8 mouse cellular contexts compared by ENCODE assay signal in genomic region chr11:68807787-68808186, GRCm38 (mm10).
DNase-seq lines count a peak whose midpoint lies in the region; ATAC-seq and TF ChIP-seq lines count a peak whose summit lies in the region.

No protein-coding gene starts in this region.

- H3K27ac ChIP-seq in heart, adult 2 months: no peak overlapping the region
- H3K27ac ChIP-seq in bone marrow, adult 2 months (ENCODE audit: control insufficient read depth, insufficient read depth, low read depth, low read length, poor library complexity): no peak overlapping the region
- no peak overlapping the region for H3K27ac ChIP-seq in limb, embryonic 11.5 days (replicated peaks; ENCODE audit: low read depth, low read length)
- H3K27ac ChIP-seq in midbrain, postnatal 0 days (ENCODE audit: low read depth, low read length): no peak overlapping the region
- H3K27ac ChIP-seq in stomach, embryonic 16.5 days (ENCODE audit: low read length): no peak overlapping the region

- H3K4me2 ChIP-seq in limb, embryonic 11.5 days (ENCODE audit: low read depth, severe bottlenecking): no peak overlapping the region
- H3K4me2 ChIP-seq in midbrain, postnatal 0 days (ENCODE audit: low read depth, low read length, poor library complexity, severe bottlenecking): no peak overlapping the region
- H3K4me2 ChIP-seq in stomach, embryonic 16.5 days (ENCODE audit: low read depth, low read length): no peak overlapping the region

- H3K9me3 ChIP-seq in limb, embryonic 11.5 days (ENCODE audit: control insufficient read depth, low read length): no peaks in the 10 kb centered on the region
- H3K9me3 ChIP-seq in midbrain, postnatal 0 days (ENCODE audit: low read length): no peaks in the 10 kb centered on the region
- H3K9me3 ChIP-seq in stomach, embryonic 16.5 days (replicated peaks; ENCODE audit: control insufficient read depth, low read length): no peaks in the 10 kb centered on the region

- intact Hi-C loops in heart, adult 2 months (cut with DNase I): loop anchor here (1.0 to 5.0 kb wide), 2 partner anchors 68 to 240 kb away; no protein-coding TSS in a partner anchor
- intact Hi-C loops in heart, postnatal 25 days (cut with DNase I): loop anchor here (1.0 to 10.0 kb wide), 4 partner anchors 68 to 323 kb away; partner anchors contain the start of gene Ccdc42

- no peak for TF ChIP-seq POLR2A in heart, adult 2 months (IDR thresholded peaks at IDR 0.05; ENCODE audit: insufficient read depth, low read depth, low read length)
- no peak for TF ChIP-seq POLR2A in bone marrow, adult 2 months (IDR thresholded peaks at IDR 0.05; ENCODE audit: borderline replicate concordance, control insufficient read depth, low read depth, low read length)

- H3K36me3 ChIP-seq in heart, adult 2 months (ENCODE audit: control insufficient read depth, insufficient read depth, low read length): no peaks in the 10 kb centered on the region
- peaks cover 60% of the 10 kb centered on the region for H3K36me3 ChIP-seq in limb, embryonic 11.5 days (ENCODE audit: control insufficient read depth, insufficient read depth, low read length)
- H3K36me3 ChIP-seq in midbrain, postnatal 0 days (ENCODE audit: insufficient read depth, low read length): peaks cover 79% of the 10 kb centered on the region
- H3K36me3 ChIP-seq in stomach, embryonic 16.5 days (ENCODE audit: control insufficient read depth, insufficient read depth, low read length): peaks cover 39% of the 10 kb centered on the region

- no peak overlapping the region for H3K4me3 ChIP-seq in heart, adult 2 months
- H3K4me3 ChIP-seq in bone marrow, adult 2 months (replicated peaks; ENCODE audit: control insufficient read depth, low read depth, low read length): no peak overlapping the region
- no peak overlapping the region for H3K4me3 ChIP-seq in limb, embryonic 11.5 days (ENCODE audit: low read depth, low read length)
- H3K4me3 ChIP-seq in midbrain, postnatal 0 days (ENCODE audit: low read depth, low read length): no peak overlapping the region
- H3K4me3 ChIP-seq in stomach, embryonic 16.5 days (replicated peaks; ENCODE audit: low read length): no peak overlapping the region

- TF ChIP-seq CTCF in heart, adult 2 months (IDR thresholded peaks at IDR 0.05): no peak; the same call in 1 of the 2 replicates
- TF ChIP-seq CTCF in bone marrow, adult 2 months (IDR thresholded peaks at IDR 0.05; ENCODE audit: control insufficient read depth, insufficient read depth, low read length): peak; percentile 97
- TF ChIP-seq CTCF in midbrain, postnatal 0 days (IDR thresholded peaks at IDR 0.05): peak; percentile 94

- H3K4me1 ChIP-seq in heart, adult 2 months (ENCODE audit: control insufficient read depth, insufficient read depth, low read length): no peaks in the 10 kb centered on the region
- H3K4me1 ChIP-seq in bone marrow, adult 2 months (ENCODE audit: control insufficient read depth, insufficient read depth, low read length): no peaks in the 10 kb centered on the region
- H3K4me1 ChIP-seq in limb, embryonic 11.5 days (ENCODE audit: control insufficient read depth, insufficient read depth, low read length): no peaks in the 10 kb centered on the region
- H3K4me1 ChIP-seq in midbrain, postnatal 0 days (ENCODE audit: insufficient read depth, low read length): no peaks in the 10 kb centered on the region
- no peaks in the 10 kb centered on the region for H3K4me1 ChIP-seq in stomach, embryonic 16.5 days (ENCODE audit: control insufficient read depth, insufficient read depth, low read length)

- peak; percentile 70 for ATAC-seq in erythroblast, adult 5-6 weeks (replicated peaks; ENCODE audit: low FRiP score, poor library complexity, severe bottlenecking)
- no peak for ATAC-seq in limb, embryonic 11.5 days (ENCODE audit: insufficient number of reproducible peaks, low FRiP score, low TSS enrichment, low read depth)
- no peak for ATAC-seq in midbrain, postnatal 0 days (ENCODE audit: low FRiP score)
- 0 out of 2 replicates have a peak, but pooled peaks have one; percentile 7 for ATAC-seq in stomach, embryonic 16.5 days (ENCODE audit: insufficient read depth, low FRiP score)

- H3K9ac ChIP-seq in heart, adult 2 months (ENCODE audit: low read depth, low read length): no peak overlapping the region
- H3K9ac ChIP-seq in limb, embryonic 11.5 days (ENCODE audit: low read length): no peak overlapping the region
- no peak overlapping the region for H3K9ac ChIP-seq in midbrain, postnatal 0 days (replicated peaks; ENCODE audit: low read length, poor library complexity, severe bottlenecking)
- no peak overlapping the region for H3K9ac ChIP-seq in stomach, embryonic 16.5 days (ENCODE audit: low read length)

- H3K79me2 ChIP-seq in heart, adult 2 months (replicated peaks; ENCODE audit: control insufficient read depth, insufficient read depth, low read length): no peaks in the 10 kb centered on the region

- DNase-seq in heart, adult 2 months: peak; percentile 52 to 86
- no peak for DNase-seq in heart, postnatal 25 days (ENCODE audit: low spot score)
- DNase-seq in induced T-regulatory cell, adult 2 months (ENCODE audit: low read depth): peak; percentile 69
- peak; percentile 87 for DNase-seq in limb, embryonic 11.5 days (ENCODE audit: low spot score)
- peak; percentile 71 for DNase-seq in midbrain, postnatal 0 days (ENCODE audit: low spot score)

- H3K27me3 ChIP-seq in heart, adult 2 months (ENCODE audit: control insufficient read depth, insufficient read depth, low read length): no peaks in the 10 kb centered on the region
- H3K27me3 ChIP-seq in limb, embryonic 11.5 days (ENCODE audit: control insufficient read depth, insufficient read depth, low read length): no peaks in the 10 kb centered on the region
- H3K27me3 ChIP-seq in midbrain, postnatal 0 days (ENCODE audit: insufficient read depth, low read length): no peaks in the 10 kb centered on the region
- no peaks in the 10 kb centered on the region for H3K27me3 ChIP-seq in stomach, embryonic 16.5 days (ENCODE audit: control insufficient read depth, insufficient read depth, low read length)

- TF ChIP-seq EP300 in heart, adult 2 months (IDR thresholded peaks at IDR 0.05; ENCODE audit: insufficient read depth, low read depth, low read length): 0 out of 2 replicates have a peak, but pooled peaks have one; percentile 5

- WGBS in heart, adult 2 months: 39% methylated on average over 6 of the region's 6 CpGs
- WGBS in bone marrow, adult 2 months: 45% methylated on average over 6 of the region's 6 CpGs
- WGBS in limb, embryonic 11.5 days: 42% methylated on average over 6 of the region's 6 CpGs
- WGBS in midbrain, postnatal 0 days: 42% methylated on average over 6 of the region's 6 CpGs
- WGBS in stomach, embryonic 16.5 days: 34% methylated on average over 6 of the region's 6 CpGs

Comparison
In these comparisons a context has a peak if more than half of its experiments do, and no peak if none do; other contexts are left out.
1. ATAC-seq: peak in erythroblast, adult 5-6 weeks (single experiment) and stomach, embryonic 16.5 days (single experiment); none in limb, embryonic 11.5 days (single experiment) and midbrain, postnatal 0 days (single experiment).